Mouse (Mus musculus): Measurements from ENCODE around the gene Opcml. TPM values are rescaled to one million over a fixed set of nuclear protein-coding genes. Genes with fewer than 3 reads are reported as not detected.

The Opcml gene
- polyA plus RNA-seq, 1 experiment from 2014 or later = 9.4 TPM

DNA sequence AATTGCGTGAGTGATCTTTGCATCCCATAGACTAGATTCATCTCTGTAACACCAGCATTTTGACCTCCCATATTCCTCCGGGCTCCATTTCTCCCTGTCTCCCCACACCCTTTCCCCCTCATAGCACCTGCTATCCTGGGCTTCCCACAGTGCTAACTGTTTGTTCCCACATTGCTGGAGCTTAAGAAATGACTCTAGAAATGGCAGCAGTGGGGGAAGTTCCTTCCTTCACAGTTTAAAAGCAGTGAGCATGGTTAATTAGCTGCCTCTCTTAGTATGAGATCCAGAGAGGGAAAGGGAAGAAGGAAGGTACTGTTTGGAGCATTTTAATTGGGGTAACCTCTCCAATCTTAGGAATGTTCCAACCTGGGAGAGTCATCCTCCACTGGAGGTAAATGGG, 1035.2 kb downstream of the Opcml start:
- H3K9ac ChIP-seq = no peak overlapping the region
- ATAC-seq (ENCODE audit: insufficient read depth) = no peak
- TF ChIP-seq CTCF (IDR thresholded peaks at IDR 0.05; ENCODE audit: low read depth) = no peak
- H3K36me3 ChIP-seq (ENCODE audit: insufficient read depth) = no peaks in the 10 kb centered on the region
- WGBS = 86% methylated on average over 2 of the region's 2 CpGs
- no peaks in the 10 kb centered on the region for H3K27me3 ChIP-seq (ENCODE audit: insufficient read depth, low read length)
- no peaks in the 10 kb centered on the region for H3K9me3 ChIP-seq (ENCODE audit: low read depth, low read length)
- no peaks in the 10 kb centered on the region for H3K4me1 ChIP-seq (ENCODE audit: insufficient read depth)
- H3K4me3 ChIP-seq (ENCODE audit: low read depth, low read length) = no peak overlapping the region
- no peak for DNase-seq
- H3K4me2 ChIP-seq = no peak overlapping the region
- H3K27ac ChIP-seq (ENCODE audit: low read depth) = no peak overlapping the region

- ATAC-seq (ENCODE audit: insufficient read depth) (no peak), DNase-seq (no peak)
- no peak for TF ChIP-seq CTCF (IDR thresholded peaks at IDR 0.05; ENCODE audit: low read depth)
- H3K9ac ChIP-seq = no peak overlapping the region
- WGBS = 48% methylated on average over 2 of the region's 2 CpGs
- H3K4me2 ChIP-seq = no peak overlapping the region
- no peak overlapping the region for H3K4me3 ChIP-seq (ENCODE audit: low read depth, low read length)
- H3K4me1 ChIP-seq (ENCODE audit: insufficient read depth) = no peaks in the 10 kb centered on the region
- no peaks in the 10 kb centered on the region for H3K36me3 ChIP-seq (ENCODE audit: insufficient read depth)
- no peak overlapping the region for H3K27ac ChIP-seq (ENCODE audit: low read depth)
- no peaks in the 10 kb centered on the region for H3K27me3 ChIP-seq (ENCODE audit: insufficient read depth, low read length)
- no peaks in the 10 kb centered on the region for H3K9me3 ChIP-seq (ENCODE audit: low read depth, low read length)
Measured at GRCm38 (mm10) chr9:28845961-28846570, 1055.5 kb downstream of the Opcml start.

- TF ChIP-seq CTCF (IDR thresholded peaks at IDR 0.05; ENCODE audit: low read depth) = no peak
- 61% methylated on average over 7 of the region's 7 CpGs for WGBS
- Histone ChIP-seq H3K27me3 (ENCODE audit: insufficient read depth, low read length) (no peaks in the 10 kb centered on the region), H3K4me1 (ENCODE audit: insufficient read depth) (no peaks in the 10 kb centered on the region), H3K4me2 (no peak overlapping the region), H3K9me3 (ENCODE audit: low read depth, low read length) (no peaks in the 10 kb centered on the region), H3K36me3 (ENCODE audit: insufficient read depth) (no peaks in the 10 kb centered on the region), H3K4me3 (ENCODE audit: low read depth, low read length) (no peak overlapping the region), H3K27ac (ENCODE audit: low read depth) (no peak overlapping the region), H3K9ac (no peak overlapping the region)
- no peak for ATAC-seq (ENCODE audit: insufficient read depth)
- no peak for DNase-seq
Measured at GRCm38 (mm10) chr9:28855826-28856225, 1065.3 kb downstream of the Opcml start.

DNA sequence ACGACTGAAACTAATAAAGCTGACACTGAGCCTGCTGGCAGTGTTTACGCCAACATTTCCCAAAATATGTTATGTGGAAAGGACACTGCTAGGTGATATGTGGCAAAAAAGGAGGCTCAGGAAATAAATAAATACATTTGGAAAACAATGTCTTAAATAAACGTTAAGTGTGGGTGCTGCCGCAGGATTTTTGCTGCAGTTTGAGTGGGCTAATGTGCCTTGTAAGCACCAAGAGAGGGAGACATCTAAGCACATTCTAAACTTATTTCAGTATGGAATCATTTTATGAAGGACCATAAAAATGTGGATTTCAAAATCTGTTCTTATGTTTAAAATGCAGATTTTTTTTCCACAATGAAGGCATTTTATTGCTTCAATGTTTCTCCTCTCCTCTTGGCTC, 1071.4 kb downstream of the Opcml start:
- no peaks in the 10 kb centered on the region for H3K36me3 ChIP-seq (ENCODE audit: insufficient read depth)

GRCm38 (mm10) chr9:28867256-28867655, 1076.7 kb downstream of the Opcml start:
- ATAC-seq (ENCODE audit: insufficient read depth) = no peak
- H3K36me3 ChIP-seq (ENCODE audit: insufficient read depth) = no peaks in the 10 kb centered on the region
- DNase-seq = no peak
- no peaks in the 10 kb centered on the region for H3K9me3 ChIP-seq (ENCODE audit: low read depth, low read length)
- no peaks in the 10 kb centered on the region for H3K27me3 ChIP-seq (ENCODE audit: insufficient read depth, low read length)
- no peak overlapping the region for H3K4me2 ChIP-seq
- H3K4me3 ChIP-seq (ENCODE audit: low read depth, low read length) = no peak overlapping the region
- no peak for TF ChIP-seq CTCF (IDR thresholded peaks at IDR 0.05; ENCODE audit: low read depth)
- WGBS = 81% methylated on average over 3 of the region's 3 CpGs
- no peak overlapping the region for H3K9ac ChIP-seq
- no peaks in the 10 kb centered on the region for H3K4me1 ChIP-seq (ENCODE audit: insufficient read depth)
- H3K27ac ChIP-seq (ENCODE audit: low read depth) = no peak overlapping the region

More for the DNA sequence above, 1071.4 kb downstream of the Opcml start:
- no peak overlapping the region for H3K27ac ChIP-seq (ENCODE audit: low read depth)
- H3K27me3 ChIP-seq (ENCODE audit: insufficient read depth, low read length) = no peaks in the 10 kb centered on the region
- no peak overlapping the region for H3K9ac ChIP-seq
- 52% methylated on average over 4 of the region's 4 CpGs for WGBS
- no peaks in the 10 kb centered on the region for H3K9me3 ChIP-seq (ENCODE audit: low read depth, low read length)
- H3K4me3 ChIP-seq (ENCODE audit: low read depth, low read length) = no peak overlapping the region
- TF ChIP-seq CTCF (IDR thresholded peaks at IDR 0.05; ENCODE audit: low read depth) = no peak
- no peaks in the 10 kb centered on the region for H3K4me1 ChIP-seq (ENCODE audit: insufficient read depth)
- DNase-seq (no peak), ATAC-seq (ENCODE audit: insufficient read depth) (no peak)
- H3K4me2 ChIP-seq = no peak overlapping the region

- H3K4me3 ChIP-seq (ENCODE audit: low read depth, low read length) = no peak overlapping the region
Measured at GRCm38 (mm10) chr9:28870478-28870877, 1079.9 kb downstream of the Opcml start.

GRCm38 (mm10) chr9:28882566-28882965, 1092.0 kb downstream of the Opcml start:
- Histone ChIP-seq H3K36me3 (ENCODE audit: insufficient read depth) (no peaks in the 10 kb centered on the region), H3K27me3 (ENCODE audit: insufficient read depth, low read length) (no peaks in the 10 kb centered on the region), H3K9ac (no peak overlapping the region), H3K9me3 (ENCODE audit: low read depth, low read length) (no peaks in the 10 kb centered on the region), H3K4me1 (ENCODE audit: insufficient read depth) (no peaks in the 10 kb centered on the region), H3K27ac (ENCODE audit: low read depth) (no peak overlapping the region), H3K4me2 (no peak overlapping the region), H3K4me3 (ENCODE audit: low read depth, low read length) (no peak overlapping the region)
- ATAC-seq (ENCODE audit: insufficient read depth) (no peak), DNase-seq (no peak)
- WGBS = 63% methylated on average over 1 of the region's 1 CpGs
- no peak for TF ChIP-seq CTCF (IDR thresholded peaks at IDR 0.05; ENCODE audit: low read depth)

More at GRCm38 (mm10) chr9:28870478-28870877, 1079.9 kb downstream of the Opcml start:
- WGBS = 73% methylated on average over 1 of the region's 1 CpGs
- no peak overlapping the region for H3K4me2 ChIP-seq
- ATAC-seq (ENCODE audit: insufficient read depth) (no peak), DNase-seq (no peak)
- H3K36me3 ChIP-seq (ENCODE audit: insufficient read depth) = no peaks in the 10 kb centered on the region
- H3K4me1 ChIP-seq (ENCODE audit: insufficient read depth) = no peaks in the 10 kb centered on the region
- no peaks in the 10 kb centered on the region for H3K9me3 ChIP-seq (ENCODE audit: low read depth, low read length)
- H3K9ac ChIP-seq = no peak overlapping the region
- H3K27me3 ChIP-seq (ENCODE audit: insufficient read depth, low read length) = no peaks in the 10 kb centered on the region
- no peak overlapping the region for H3K27ac ChIP-seq (ENCODE audit: low read depth)
- no peak for TF ChIP-seq CTCF (IDR thresholded peaks at IDR 0.05; ENCODE audit: low read depth)

All from lung, embryonic 14.5 days (tissue).